Mouse (Mus musculus): Measurements from ENCODE around the gene Hoxd12. TPM values are rescaled to one million over a fixed set of nuclear protein-coding genes. Genes with fewer than 3 reads are reported as not detected.

The Hoxd12 gene
- total and polyA plus RNA-seq, 2 experiments from 2014 or later, result not detected

DNA sequence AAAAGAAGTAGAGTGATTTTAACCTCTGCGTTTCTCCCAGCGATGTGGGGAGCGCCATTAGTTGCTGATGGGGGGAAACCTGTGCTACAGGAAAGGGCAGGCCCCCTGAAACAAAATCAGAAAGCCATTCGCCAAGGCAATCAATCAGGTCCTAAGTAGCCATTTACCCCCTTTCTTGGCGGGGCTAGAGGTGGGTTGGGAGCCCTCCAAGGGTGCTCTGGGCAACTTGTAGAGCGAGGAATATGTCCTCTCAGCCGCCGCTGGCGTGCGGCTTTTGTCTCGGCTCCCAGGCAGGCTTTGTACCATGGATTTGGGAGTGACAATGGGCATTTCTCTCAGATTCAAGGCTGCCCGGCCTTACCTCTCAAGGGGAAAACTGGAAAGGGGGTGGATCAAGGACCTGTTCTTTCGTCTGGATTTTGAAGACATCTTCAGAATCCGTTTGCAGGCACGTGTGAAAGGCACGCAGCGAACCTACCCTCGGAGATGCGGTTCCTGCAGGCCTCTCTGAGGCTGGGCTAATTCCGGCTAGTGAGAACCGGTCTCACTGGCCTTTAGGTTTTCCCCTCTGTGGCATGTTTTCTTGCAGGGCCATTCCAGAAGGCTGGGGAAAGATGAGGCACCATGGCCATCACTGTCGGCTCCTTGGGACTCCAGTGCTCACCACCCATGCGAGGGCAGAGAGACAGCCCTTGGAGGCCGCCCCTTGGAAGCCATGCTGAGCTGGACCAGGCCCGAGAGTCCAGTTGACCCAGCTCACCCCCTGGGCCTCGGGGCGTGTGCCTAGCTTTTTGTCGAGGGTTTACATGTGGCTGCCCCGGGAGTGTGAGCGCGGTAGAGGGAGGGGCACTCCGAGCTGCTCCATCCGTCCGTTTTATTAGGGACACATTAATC lies 21.9 kb downstream of the Hoxd12 start:
- no peak overlapping the region for H3K9ac ChIP-seq (replicated peaks; ENCODE audit: low read depth, low read length)
- WGBS, result 5% methylated on average over 34 of the region's 34 CpGs
- H3K9me3 ChIP-seq (replicated peaks; ENCODE audit: control insufficient read depth, low read length), result no peaks in the 10 kb centered on the region
- peaks cover 100% of the 10 kb centered on the region for H3K27me3 ChIP-seq (ENCODE audit: control insufficient read depth, insufficient read depth, low read length)
- ATAC-seq (ENCODE audit: insufficient read depth, low read depth) (no peak), DNase-seq (ENCODE audit: low spot score) (no peak)
- no peak overlapping the region for H3K4me2 ChIP-seq (ENCODE audit: low read depth, low read length)
- TF ChIP-seq CTCF (IDR thresholded peaks at IDR 0.05; ENCODE audit: low read depth) (no peak), EP300 (IDR thresholded peaks at IDR 0.05; ENCODE audit: low read depth) (no peak)
- H3K4me1 ChIP-seq (ENCODE audit: control insufficient read depth, insufficient read depth), result no peaks in the 10 kb centered on the region
- no peaks in the 10 kb centered on the region for H3K36me3 ChIP-seq (replicated peaks; ENCODE audit: control insufficient read depth, insufficient read depth, low read length)
- no peak overlapping the region for H3K27ac ChIP-seq (ENCODE audit: low read depth)
- no peak overlapping the region for H3K4me3 ChIP-seq (ENCODE audit: low read depth, low read length)

DNA sequence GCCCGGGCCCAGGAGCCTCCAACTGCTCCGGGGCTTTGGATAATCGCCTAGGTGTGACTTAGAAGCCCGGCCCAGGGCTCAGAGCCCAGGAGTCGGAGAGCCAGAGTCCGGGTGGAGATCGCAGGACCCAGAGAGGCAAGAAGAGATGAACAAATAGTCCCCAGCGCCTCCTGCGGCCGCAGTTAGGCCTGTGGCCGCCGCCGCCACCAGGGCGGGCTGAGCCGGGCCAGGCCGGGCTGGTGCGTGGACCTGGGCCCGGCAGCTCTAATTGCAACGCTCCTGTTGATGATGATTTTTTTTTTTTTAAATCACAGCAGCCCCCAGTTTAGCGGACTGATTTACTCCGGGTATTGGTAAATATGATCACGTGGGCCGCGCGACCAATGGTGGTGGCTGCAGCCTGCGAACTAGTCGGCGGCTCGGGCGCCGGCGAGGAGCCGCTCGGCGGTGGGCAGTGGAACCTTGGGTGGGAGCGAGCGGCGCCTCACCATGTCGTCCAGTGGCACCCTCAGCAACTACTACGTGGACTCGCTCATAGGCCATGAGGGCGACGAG lies 22.8 kb downstream of the Hoxd12 start, which contains the start of gene Hoxd9:
Hoxd9 (plus strand) TSS at position 161 of the 555 bp plus-strand sequence.
- WGBS, result under 1% methylated on average over 43 of the region's 43 CpGs
- Histone ChIP-seq H3K4me3 (ENCODE audit: low read depth, low read length) (peak within 1 kb of the TSS; percentile 37), H3K27me3 (ENCODE audit: control insufficient read depth, insufficient read depth, low read length) (peaks cover 99% of the 10 kb centered on the region), H3K36me3 (replicated peaks; ENCODE audit: control insufficient read depth, insufficient read depth, low read length) (no peaks in the 10 kb centered on the region), H3K9ac (replicated peaks; ENCODE audit: low read depth, low read length) (no peak within 1 kb of the TSS), H3K9me3 (replicated peaks; ENCODE audit: control insufficient read depth, low read length) (no peaks in the 10 kb centered on the region), H3K4me2 (ENCODE audit: low read depth, low read length) (peak within 1 kb of the TSS; percentile 55), H3K27ac (ENCODE audit: low read depth) (no peak within 1 kb of the TSS), H3K4me1 (ENCODE audit: control insufficient read depth, insufficient read depth) (no peaks in the 10 kb centered on the region)
- TF ChIP-seq CTCF (IDR thresholded peaks at IDR 0.05; ENCODE audit: low read depth) (no peak), EP300 (IDR thresholded peaks at IDR 0.05; ENCODE audit: low read depth) (no peak)
- peak; percentile 55 for ATAC-seq (ENCODE audit: insufficient read depth, low read depth)
- DNase-seq (ENCODE audit: low spot score), result no peak

- H3K9ac ChIP-seq (replicated peaks; ENCODE audit: low read depth, low read length), result no peak overlapping the region
- no peak for TF ChIP-seq CTCF (IDR thresholded peaks at IDR 0.05; ENCODE audit: low read depth)
- no peak for TF ChIP-seq EP300 (IDR thresholded peaks at IDR 0.05; ENCODE audit: low read depth)
- peaks cover 99% of the 10 kb centered on the region for H3K27me3 ChIP-seq (ENCODE audit: control insufficient read depth, insufficient read depth, low read length)
- peak overlapping the region; percentile 37 for H3K4me3 ChIP-seq (ENCODE audit: low read depth, low read length)
- no peaks in the 10 kb centered on the region for H3K36me3 ChIP-seq (replicated peaks; ENCODE audit: control insufficient read depth, insufficient read depth, low read length)
- no peak overlapping the region for H3K27ac ChIP-seq (ENCODE audit: low read depth)
- H3K4me2 ChIP-seq (ENCODE audit: low read depth, low read length), result peak overlapping the region; percentile 55
- H3K9me3 ChIP-seq (replicated peaks; ENCODE audit: control insufficient read depth, low read length), result no peaks in the 10 kb centered on the region
- no peaks in the 10 kb centered on the region for H3K4me1 ChIP-seq (ENCODE audit: control insufficient read depth, insufficient read depth)
- ATAC-seq (ENCODE audit: insufficient read depth, low read depth) (peak; percentile 24; the same call in 1 of the 2 replicates), DNase-seq (ENCODE audit: low spot score) (no peak)
- WGBS, result under 1% methylated on average over 77 of the region's 86 CpGs
These were observed 23.6 kb downstream of the Hoxd12 start for GRCm38 (mm10) chr2:74698201-74699052.

- H3K9ac ChIP-seq (replicated peaks; ENCODE audit: low read depth, low read length), result no peak overlapping the region
- no peaks in the 10 kb centered on the region for H3K36me3 ChIP-seq (replicated peaks; ENCODE audit: control insufficient read depth, insufficient read depth, low read length)
- H3K27ac ChIP-seq (ENCODE audit: low read depth), result no peak overlapping the region
- 2% methylated on average over 17 of the region's 17 CpGs for WGBS
- H3K9me3 ChIP-seq (replicated peaks; ENCODE audit: control insufficient read depth, low read length), result no peaks in the 10 kb centered on the region
- H3K27me3 ChIP-seq (ENCODE audit: control insufficient read depth, insufficient read depth, low read length), result peaks cover 99% of the 10 kb centered on the region
- ATAC-seq (ENCODE audit: insufficient read depth, low read depth) (no peak), DNase-seq (ENCODE audit: low spot score) (no peak)
- no peak overlapping the region for H3K4me2 ChIP-seq (ENCODE audit: low read depth, low read length)
- TF ChIP-seq EP300 (IDR thresholded peaks at IDR 0.05; ENCODE audit: low read depth), result no peak
- TF ChIP-seq CTCF (IDR thresholded peaks at IDR 0.05; ENCODE audit: low read depth), result no peak
- H3K4me1 ChIP-seq (ENCODE audit: control insufficient read depth, insufficient read depth), result no peaks in the 10 kb centered on the region
- H3K4me3 ChIP-seq (ENCODE audit: low read depth, low read length), result peak overlapping the region; percentile 37; the same call in 1 of the 2 replicates
These were observed 24.2 kb downstream of the Hoxd12 start for GRCm38 (mm10) chr2:74699053-74699430.

Measured in heart, postnatal 0 days (tissue).